Mouse (Mus musculus): Measurements from ENCODE around the gene Snx6. TPM values are rescaled to one million over a fixed set of nuclear protein-coding genes. Genes with fewer than 3 reads are reported as not detected.
"Not testable (repeated sequence)": the region's sequence is repeated elsewhere in the genome, so short reads cannot be mapped to it uniquely, and the experiment has no call there.

Gene Snx6
- polyA plus RNA-seq, 1 experiment from 2014 or later: 231 TPM

- Histone ChIP-seq H3K36me3 (ENCODE audit: control insufficient read depth, insufficient read depth, low read length) (0 out of 2 replicates have a peak, but pooled peaks cover 2% of the 10 kb centered on the region), H3K9me3 (ENCODE audit: control insufficient read depth, low read length) (no peaks in the 10 kb centered on the region), H3K27me3 (ENCODE audit: control insufficient read depth, insufficient read depth, low read length) (no peaks in the 10 kb centered on the region), H3K27ac (replicated peaks; ENCODE audit: low read depth, low read length) (no peak overlapping the region), H3K4me2 (ENCODE audit: low read depth, severe bottlenecking) (peak overlapping the region; percentile 5), H3K4me1 (ENCODE audit: control insufficient read depth, insufficient read depth, low read length) (peaks cover 26% of the 10 kb centered on the region), H3K4me3 (ENCODE audit: low read depth, low read length) (no peak overlapping the region), H3K9ac (ENCODE audit: low read length) (no peak overlapping the region; the same call in 1 of the 2 replicates)
- peak; percentile 66 for DNase-seq (ENCODE audit: low spot score)
- WGBS: 11% methylated on average over 11 of the region's 11 CpGs
- ATAC-seq (ENCODE audit: insufficient number of reproducible peaks, low FRiP score, low TSS enrichment, low read depth): peak; percentile 76; the same call in 1 of the 2 replicates
Observed at GRCm38 (mm10) chr12:54789346-54790143, 6.0 kb downstream of the Snx6 start.

- H3K9me3 ChIP-seq (ENCODE audit: control insufficient read depth, low read length): no peaks in the 10 kb centered on the region
- no peak for DNase-seq (ENCODE audit: low spot score)
- H3K9ac ChIP-seq (ENCODE audit: low read length): no peak overlapping the region
- H3K4me3 ChIP-seq (ENCODE audit: low read depth, low read length): no peak overlapping the region
- H3K27ac ChIP-seq (replicated peaks; ENCODE audit: low read depth, low read length): no peak overlapping the region
- no peaks in the 10 kb centered on the region for H3K27me3 ChIP-seq (ENCODE audit: control insufficient read depth, insufficient read depth, low read length)
- H3K4me1 ChIP-seq (ENCODE audit: control insufficient read depth, insufficient read depth, low read length): no peaks in the 10 kb centered on the region
- no peak overlapping the region for H3K4me2 ChIP-seq (ENCODE audit: low read depth, severe bottlenecking)
- H3K36me3 ChIP-seq (ENCODE audit: control insufficient read depth, insufficient read depth, low read length): peaks cover 21% of the 10 kb centered on the region
- whole genome bisulfite sequencing: 90% methylated on average over 12 of the region's 12 CpGs
- no peak for ATAC-seq (ENCODE audit: insufficient number of reproducible peaks, low FRiP score, low TSS enrichment, low read depth)
Observed at GRCm38 (mm10) chr12:54763624-54764023, 31.9 kb downstream of the Snx6 start.

GRCm38 (mm10) chr12:54760676-54761075 is 34.8 kb downstream of the Snx6 start:
- Histone ChIP-seq H3K4me3 (ENCODE audit: low read depth, low read length) (no peak overlapping the region), H3K27me3 (ENCODE audit: control insufficient read depth, insufficient read depth, low read length) (no peaks in the 10 kb centered on the region), H3K36me3 (ENCODE audit: control insufficient read depth, insufficient read depth, low read length) (peaks cover 20% of the 10 kb centered on the region; the same call in 1 of the 2 replicates), H3K9ac (ENCODE audit: low read length) (no peak overlapping the region), H3K9me3 (ENCODE audit: control insufficient read depth, low read length) (no peaks in the 10 kb centered on the region), H3K4me1 (ENCODE audit: control insufficient read depth, insufficient read depth, low read length) (no peaks in the 10 kb centered on the region), H3K27ac (replicated peaks; ENCODE audit: low read depth, low read length) (no peak overlapping the region), H3K4me2 (ENCODE audit: low read depth, severe bottlenecking) (no peak overlapping the region)
- DNase-seq (ENCODE audit: low spot score): no peak
- 91% methylated on average over 1 of the region's 1 CpGs for WGBS
- no peak for ATAC-seq (ENCODE audit: insufficient number of reproducible peaks, low FRiP score, low TSS enrichment, low read depth)

GRCm38 (mm10) chr12:54758846-54759245 is 36.7 kb downstream of the Snx6 start:
- Histone ChIP-seq H3K27me3 (ENCODE audit: control insufficient read depth, insufficient read depth, low read length) (no peaks in the 10 kb centered on the region), H3K36me3 (ENCODE audit: control insufficient read depth, insufficient read depth, low read length) (peaks cover 17% of the 10 kb centered on the region; the same call in 1 of the 2 replicates), H3K27ac (replicated peaks; ENCODE audit: low read depth, low read length) (no peak overlapping the region), H3K9ac (ENCODE audit: low read length) (no peak overlapping the region), H3K4me3 (ENCODE audit: low read depth, low read length) (no peak overlapping the region), H3K9me3 (ENCODE audit: control insufficient read depth, low read length) (no peaks in the 10 kb centered on the region), H3K4me1 (ENCODE audit: control insufficient read depth, insufficient read depth, low read length) (no peaks in the 10 kb centered on the region), H3K4me2 (ENCODE audit: low read depth, severe bottlenecking) (no peak overlapping the region)
- 92% methylated on average over 2 of the region's 2 CpGs for WGBS
- ATAC-seq (ENCODE audit: insufficient number of reproducible peaks, low FRiP score, low TSS enrichment, low read depth): no peak
- no peak for DNase-seq (ENCODE audit: low spot score)

- ATAC-seq (ENCODE audit: insufficient number of reproducible peaks, low FRiP score, low TSS enrichment, low read depth): no peak
- Histone ChIP-seq H3K9me3 (ENCODE audit: control insufficient read depth, low read length) (no peaks in the 10 kb centered on the region), H3K27ac (replicated peaks; ENCODE audit: low read depth, low read length) (no peak overlapping the region), H3K9ac (ENCODE audit: low read length) (no peak overlapping the region), H3K4me1 (ENCODE audit: control insufficient read depth, insufficient read depth, low read length) (no peaks in the 10 kb centered on the region), H3K27me3 (ENCODE audit: control insufficient read depth, insufficient read depth, low read length) (no peaks in the 10 kb centered on the region), H3K36me3 (ENCODE audit: control insufficient read depth, insufficient read depth, low read length) (peaks cover 12% of the 10 kb centered on the region), H3K4me3 (ENCODE audit: low read depth, low read length) (no peak overlapping the region), H3K4me2 (ENCODE audit: low read depth, severe bottlenecking) (no peak overlapping the region)
- DNase-seq (ENCODE audit: low spot score): no peak
- 96% methylated on average over 8 of the region's 8 CpGs for WGBS
Observed at GRCm38 (mm10) chr12:54748647-54749046, 46.9 kb downstream of the Snx6 start.

GRCm38 (mm10) chr12:54738661-54739243 is 56.8 kb downstream of the Snx6 start:
- not testable (repeated sequence) for H3K27me3 ChIP-seq (ENCODE audit: control insufficient read depth, insufficient read depth, low read length); H3K36me3 ChIP-seq (ENCODE audit: control insufficient read depth, insufficient read depth, low read length); DNase-seq (ENCODE audit: low spot score); H3K9me3 ChIP-seq (ENCODE audit: control insufficient read depth, low read length); H3K9ac ChIP-seq (ENCODE audit: low read length); H3K4me1 ChIP-seq (ENCODE audit: control insufficient read depth, insufficient read depth, low read length); H3K27ac ChIP-seq (replicated peaks; ENCODE audit: low read depth, low read length); H3K4me2 ChIP-seq (ENCODE audit: low read depth, severe bottlenecking); H3K4me3 ChIP-seq (ENCODE audit: low read depth, low read length)
- WGBS: 1% methylated on average over 8 of the region's 33 CpGs
- ATAC-seq (ENCODE audit: insufficient number of reproducible peaks, low FRiP score, low TSS enrichment, low read depth): peak; percentile 53

GRCm38 (mm10) chr12:54737891-54738660 is 57.4 kb downstream of the Snx6 start:
- not testable (repeated sequence) for H3K27me3 ChIP-seq (ENCODE audit: control insufficient read depth, insufficient read depth, low read length); H3K4me2 ChIP-seq (ENCODE audit: low read depth, severe bottlenecking); DNase-seq (ENCODE audit: low spot score); H3K4me3 ChIP-seq (ENCODE audit: low read depth, low read length); H3K9me3 ChIP-seq (ENCODE audit: control insufficient read depth, low read length); H3K9ac ChIP-seq (ENCODE audit: low read length); H3K36me3 ChIP-seq (ENCODE audit: control insufficient read depth, insufficient read depth, low read length); H3K4me1 ChIP-seq (ENCODE audit: control insufficient read depth, insufficient read depth, low read length); H3K27ac ChIP-seq (replicated peaks; ENCODE audit: low read depth, low read length)
- ATAC-seq (ENCODE audit: insufficient number of reproducible peaks, low FRiP score, low TSS enrichment, low read depth): peak; percentile 86
- no CpG with 5 or more reads among the region's 21 CpGs for WGBS

GRCm38 (mm10) chr12:54734307-54735131 is 61.0 kb downstream of the Snx6 start:
- not testable (repeated sequence) for H3K27ac ChIP-seq (replicated peaks; ENCODE audit: low read depth, low read length); H3K9me3 ChIP-seq (ENCODE audit: control insufficient read depth, low read length); H3K27me3 ChIP-seq (ENCODE audit: control insufficient read depth, insufficient read depth, low read length); H3K4me1 ChIP-seq (ENCODE audit: control insufficient read depth, insufficient read depth, low read length); H3K9ac ChIP-seq (ENCODE audit: low read length); H3K4me3 ChIP-seq (ENCODE audit: low read depth, low read length); H3K4me2 ChIP-seq (ENCODE audit: low read depth, severe bottlenecking); DNase-seq (ENCODE audit: low spot score); H3K36me3 ChIP-seq (ENCODE audit: control insufficient read depth, insufficient read depth, low read length)
- WGBS: 0% methylated on average over 7 of the region's 49 CpGs
- ATAC-seq (ENCODE audit: insufficient number of reproducible peaks, low FRiP score, low TSS enrichment, low read depth): peak; percentile 65
